Mouse (Mus musculus) ES-E14 (cell line): ENCODE data around the gene 9130213A22Rik.

Experiments used
- ZC3H11A ChIP-seq: IDR thresholded peaks from 2 replicates; pipeline ENCODE4 v1.6.1; 2012; ENCODE audit warnings: low read depth, mild to moderate bottlenecking, inconsistent platforms, low read length, borderline replicate concordance
- ZNF384 ChIP-seq: IDR thresholded peaks from 2 replicates; pipeline ENCODE4 v1.6.1; 2012; ENCODE audit warnings: low read depth, low read length, inconsistent platforms

DNA sequence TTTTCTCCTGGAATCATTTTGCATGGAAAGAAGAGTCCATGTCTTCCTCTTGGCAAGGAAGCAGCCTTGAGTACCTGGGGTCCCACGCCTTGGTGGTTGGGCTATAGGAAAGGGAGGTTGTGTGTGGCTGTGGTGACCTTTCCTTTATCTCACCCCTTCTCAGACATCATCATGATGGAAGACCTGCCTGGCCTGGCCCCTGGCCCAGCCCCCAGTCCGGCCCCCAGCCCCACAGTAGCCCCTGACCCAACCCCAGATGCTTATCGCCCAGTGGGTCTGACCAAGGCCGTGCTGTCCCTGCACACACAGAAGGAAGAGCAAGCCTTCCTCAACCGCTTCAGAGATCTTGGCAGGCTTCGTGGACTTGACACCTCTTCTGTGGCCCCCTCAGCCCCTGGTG is 17.2 kb downstream of the 9130213A22Rik start:
- TF ChIP-seq ZNF384 (no peak), ZC3H11A (no peak)
